Mouse (Mus musculus) hindbrain, embryonic 14.5 days (tissue): Measurements from ENCODE around the gene Gbe1. TPM values are rescaled to one million over a fixed set of nuclear protein-coding genes. Genes with fewer than 3 reads are reported as not detected.

ENCODE experiments used
- ATAC-seq: fragments of 200-750 bp; cut with Nextera tagmentation; 2 replicates; pipeline ENCODE4 v1.8.0; 2017; ENCODE audit warnings: moderate number of reproducible peaks, mild to moderate bottlenecking, moderate TSS enrichment, moderate library complexity; ENCODE audit not compliant: low FRiP score
- DNase-seq: peaks from one replicate; pipeline ENCODE4 v3.0.0-alpha.2; 2015; ENCODE audit warnings: low spot score
- H3K27ac ChIP-seq: fragments of 300-500 bp; sonication (generic); 2 replicates; pipeline ENCODE4 v1.5.1; 2014; ENCODE audit warnings: mild to moderate bottlenecking, moderate library complexity
- H3K27me3 ChIP-seq: fragments of 300-500 bp; sonication (generic); 2 replicates; pipeline ENCODE4 v1.6.1; 2014; ENCODE audit warnings: mild to moderate bottlenecking, low read length, mixed read lengths; ENCODE audit not compliant: control insufficient read depth, insufficient read depth
- H3K36me3 ChIP-seq: fragments of 300-500 bp; sonication (generic); replicated peaks from 2 replicates; pipeline ENCODE4 v1.6.1; 2014; ENCODE audit not compliant: control insufficient read depth, insufficient read depth
- H3K4me1 ChIP-seq: fragments of 300-500 bp; sonication (generic); replicated peaks from 2 replicates; pipeline ENCODE4 v1.6.1; 2014; ENCODE audit warnings: antibody characterized with exemption, low read length, mixed read lengths; ENCODE audit not compliant: control insufficient read depth, insufficient read depth
- H3K4me2 ChIP-seq: fragments of 300-500 bp; sonication (generic); replicated peaks from 2 replicates; pipeline ENCODE4 v1.6.1; 2014; ENCODE audit warnings: mild to moderate bottlenecking, moderate library complexity
- H3K4me3 ChIP-seq: fragments of 300-500 bp; sonication (generic); replicated peaks from 2 replicates; pipeline ENCODE4 v1.5.1; 2014; ENCODE audit warnings: mild to moderate bottlenecking, low read length
- H3K9ac ChIP-seq: fragments of 300-500 bp; sonication (generic); 2 replicates; pipeline ENCODE4 v1.6.1; 2014
- H3K9me3 ChIP-seq: fragments of 300-500 bp; sonication (generic); 2 replicates; pipeline ENCODE4 v1.6.1; 2016; ENCODE audit warnings: low read length; ENCODE audit not compliant: control insufficient read depth
- WGBS: fragments of 180-500 bp; shearing (Covaris S2); extraction: QIAGEN DNeasy Blood & Tissue Kit; methylation state at CpG from one replicate; pipeline ENCODE4 v1.1.7; 2014; 5-methylcytosine and 5-hydroxymethylcytosine counted together
- polyA plus RNA-seq: library from polyadenylated mRNA; unstranded; fragments of >200 nt; fragmentation: Nextera tagmentation; extraction: Ambion mirVana; gene quantifications from 2 replicates; pipeline ENCODE4 v1.2.1, GENCODE M21; 2014

The Gbe1 gene
- polyA plus RNA-seq, 1 experiment from 2014 or later = 17.4 TPM

DNA sequence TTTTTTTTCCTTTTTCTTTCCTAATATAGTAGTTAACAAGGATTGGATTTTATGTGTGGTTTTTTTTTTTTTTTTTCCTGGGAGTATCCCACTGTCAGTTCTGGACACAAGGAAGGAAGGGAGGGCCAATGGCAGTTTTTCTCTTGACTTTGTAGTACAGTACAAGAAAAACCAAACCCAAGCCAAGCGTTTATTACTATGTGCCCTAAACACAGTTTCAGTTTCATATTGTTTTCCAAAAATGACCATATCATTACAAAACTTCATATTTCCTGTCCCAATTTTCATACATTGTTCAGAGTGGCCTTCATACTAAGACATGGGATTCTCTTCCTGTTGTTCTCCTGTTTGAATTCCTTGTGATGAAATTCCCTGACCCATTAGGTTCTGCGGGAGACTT is 94.0 kb downstream of the Gbe1 start:
- WGBS = 97% methylated on average over 2 of the region's 2 CpGs
- no peak for DNase-seq

DNA sequence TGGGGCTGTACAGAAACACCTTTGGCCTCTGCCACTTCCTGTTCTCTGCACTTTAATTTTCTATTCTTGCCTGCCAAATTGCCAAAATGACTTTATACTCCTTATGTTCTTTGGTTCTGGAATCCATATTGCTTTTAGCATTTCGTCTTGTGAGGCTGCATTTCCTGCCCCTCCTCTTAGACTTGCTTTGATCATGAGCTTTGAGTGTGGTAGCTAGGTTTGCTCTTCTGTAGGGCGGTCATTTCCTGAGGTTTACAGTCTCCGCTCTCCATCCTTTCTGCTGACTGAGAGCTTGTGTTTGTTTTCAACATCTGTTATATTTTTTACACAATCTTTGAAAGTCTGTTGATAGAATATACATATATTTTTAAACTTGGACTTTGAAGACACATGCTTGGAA is 107.3 kb downstream of the Gbe1 start:
- Histone ChIP-seq H3K4me1 (no peaks in the 10 kb centered on the region), H3K27ac (no peak overlapping the region), H3K36me3 (no peaks in the 10 kb centered on the region), H3K4me2 (no peak overlapping the region), H3K9me3 (no peaks in the 10 kb centered on the region), H3K4me3 (no peak overlapping the region), H3K27me3 (no peaks in the 10 kb centered on the region), H3K9ac (no peak overlapping the region)
- ATAC-seq (no peak), DNase-seq (no peak)
- WGBS = 84% methylated on average over 3 of the region's 3 CpGs

More for the DNA sequence above, 94.0 kb downstream of the Gbe1 start:
- Histone ChIP-seq H3K27ac (no peak overlapping the region), H3K9ac (no peak overlapping the region), H3K36me3 (no peaks in the 10 kb centered on the region), H3K4me2 (no peak overlapping the region), H3K4me1 (no peaks in the 10 kb centered on the region), H3K4me3 (no peak overlapping the region), H3K9me3 (no peaks in the 10 kb centered on the region), H3K27me3 (no peaks in the 10 kb centered on the region)
- ATAC-seq = no peak

DNA sequence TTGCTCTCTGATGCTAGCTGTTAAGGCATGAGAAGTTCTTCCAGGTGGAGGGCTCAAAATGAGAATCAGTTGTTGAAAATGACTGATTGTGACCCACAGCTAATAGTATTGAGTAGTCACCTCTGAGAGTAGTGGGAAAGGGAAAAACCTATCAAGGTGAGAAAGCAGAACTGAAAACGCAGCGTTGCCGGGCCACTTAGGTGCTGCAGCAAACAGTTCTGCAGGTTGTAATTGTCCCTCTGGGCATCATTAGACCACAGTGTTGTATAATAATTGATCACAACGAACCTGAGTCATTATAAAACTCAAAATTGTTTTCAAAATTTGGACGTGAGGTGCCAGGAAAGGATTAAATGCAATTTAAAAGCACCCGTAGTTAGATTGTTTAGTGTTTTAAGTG is 135.8 kb downstream of the Gbe1 start:
- ATAC-seq = no peak
- WGBS = 64% methylated on average over 6 of the region's 6 CpGs
- H3K9me3 ChIP-seq = no peaks in the 10 kb centered on the region
- H3K27me3 ChIP-seq = no peaks in the 10 kb centered on the region
- no peak for DNase-seq
- no peak overlapping the region for H3K4me2 ChIP-seq
- H3K4me1 ChIP-seq = 0 out of 2 replicates have a peak, but pooled peaks cover 3% of the 10 kb centered on the region
- no peak overlapping the region for H3K27ac ChIP-seq
- H3K36me3 ChIP-seq = no peaks in the 10 kb centered on the region
- no peak overlapping the region for H3K4me3 ChIP-seq
- no peak overlapping the region for H3K9ac ChIP-seq

DNA sequence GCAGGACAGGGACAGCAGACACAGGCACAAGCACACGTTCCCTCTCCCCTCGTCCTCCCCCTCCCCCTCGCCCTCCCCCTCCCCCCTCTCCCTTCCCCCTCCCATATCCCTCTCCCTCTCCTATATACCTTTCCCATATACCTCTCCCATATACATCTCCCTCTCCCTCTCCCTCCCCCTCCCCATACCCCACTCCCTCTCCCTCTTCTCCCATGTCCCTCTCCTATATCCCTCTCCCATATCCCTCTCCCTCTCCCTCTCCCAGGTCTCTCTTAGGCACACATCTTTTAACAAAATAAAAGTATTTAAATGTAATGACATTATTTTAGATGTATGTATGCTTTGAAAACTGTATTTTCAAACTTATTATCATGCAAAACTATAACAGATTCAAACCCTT is 161.8 kb downstream of the Gbe1 start:
- H3K4me1 ChIP-seq = no peaks in the 10 kb centered on the region
- H3K4me2 ChIP-seq = no peak overlapping the region

DNA sequence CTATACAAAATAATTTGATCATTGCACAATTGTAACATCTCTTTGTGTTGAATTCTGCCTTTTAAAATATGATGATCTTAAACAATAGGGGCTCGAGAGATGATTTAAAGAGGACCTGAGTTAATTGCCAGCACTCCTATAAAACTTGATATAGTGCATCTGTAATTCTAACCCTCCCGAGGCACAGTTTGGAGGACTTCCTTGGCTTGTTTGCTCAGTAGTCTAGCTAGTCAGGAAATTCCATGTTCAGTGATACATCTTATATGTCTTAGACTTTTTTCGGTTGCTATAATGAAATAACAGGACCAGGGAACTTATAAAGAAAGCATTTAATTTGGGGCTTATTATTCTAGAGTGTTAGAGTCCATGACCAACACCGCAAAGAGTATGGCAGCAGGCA is 162.4 kb downstream of the Gbe1 start:
- no peak overlapping the region for H3K9ac ChIP-seq
- H3K27me3 ChIP-seq = no peaks in the 10 kb centered on the region
- no peak overlapping the region for H3K27ac ChIP-seq
- 94% methylated on average over 4 of the region's 4 CpGs for WGBS
- no peaks in the 10 kb centered on the region for H3K4me1 ChIP-seq
- no peak overlapping the region for H3K4me3 ChIP-seq
- H3K36me3 ChIP-seq = no peaks in the 10 kb centered on the region
- DNase-seq (no peak), ATAC-seq (no peak)
- H3K9me3 ChIP-seq = no peaks in the 10 kb centered on the region
- H3K4me2 ChIP-seq = no peak overlapping the region

More for the DNA sequence above, 161.8 kb downstream of the Gbe1 start:
- no peak overlapping the region for H3K4me3 ChIP-seq
- H3K27me3 ChIP-seq = no peaks in the 10 kb centered on the region
- no peaks in the 10 kb centered on the region for H3K9me3 ChIP-seq
- no peak overlapping the region for H3K9ac ChIP-seq
- ATAC-seq (no peak), DNase-seq (no peak)
- WGBS = 63% methylated on average over 1 of the region's 3 CpGs
- no peaks in the 10 kb centered on the region for H3K36me3 ChIP-seq
- H3K27ac ChIP-seq = no peak overlapping the region

DNA sequence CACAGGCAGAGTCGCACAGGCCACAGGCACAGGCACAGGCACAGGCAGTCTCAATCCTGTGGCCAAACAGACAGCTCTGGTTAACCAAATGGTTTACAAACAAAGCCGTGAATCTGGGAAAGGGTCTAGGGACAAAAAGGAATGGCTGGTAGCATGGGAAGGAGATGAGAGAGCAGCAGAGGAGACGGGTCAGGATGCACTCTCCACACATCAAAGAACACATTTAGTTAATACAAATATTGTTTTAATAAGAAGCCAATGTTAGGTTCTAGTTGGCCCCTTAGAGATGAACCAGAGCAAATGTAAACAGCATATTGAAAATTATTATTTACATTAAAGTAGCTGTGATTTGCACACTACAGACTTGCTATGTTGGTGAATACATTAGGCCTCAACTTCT is 166.7 kb downstream of the Gbe1 start:
- Histone ChIP-seq H3K9me3 (no peaks in the 10 kb centered on the region), H3K4me3 (no peak overlapping the region), H3K27ac (no peak overlapping the region), H3K27me3 (no peaks in the 10 kb centered on the region), H3K36me3 (no peaks in the 10 kb centered on the region), H3K9ac (no peak overlapping the region), H3K4me2 (no peak overlapping the region), H3K4me1 (no peaks in the 10 kb centered on the region)
- 94% methylated on average over 3 of the region's 3 CpGs for WGBS
- ATAC-seq (no peak), DNase-seq (no peak)

DNA sequence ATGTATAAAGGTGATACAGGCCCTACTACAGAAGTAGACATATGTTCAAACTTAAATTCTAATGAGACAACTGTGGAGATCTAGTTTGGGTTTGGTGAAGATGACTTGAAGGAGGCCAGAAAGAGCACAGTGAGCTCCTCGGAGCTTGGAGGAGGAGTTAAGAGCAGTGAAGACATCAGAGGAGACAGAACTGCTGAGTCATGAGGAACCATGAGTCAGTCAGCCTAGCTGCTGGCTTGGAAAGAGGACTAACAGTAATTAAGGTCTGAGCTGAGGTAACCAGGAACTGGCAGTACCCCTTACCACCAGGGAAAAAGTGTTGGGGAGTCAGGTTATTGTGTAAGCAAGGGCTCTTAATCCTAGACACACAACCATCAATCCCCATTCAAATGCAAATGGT is 192.7 kb downstream of the Gbe1 start:
- Histone ChIP-seq H3K4me2 (no peak overlapping the region), H3K27ac (no peak overlapping the region), H3K9me3 (no peaks in the 10 kb centered on the region), H3K36me3 (no peaks in the 10 kb centered on the region), H3K4me3 (no peak overlapping the region), H3K4me1 (no peaks in the 10 kb centered on the region), H3K27me3 (no peaks in the 10 kb centered on the region), H3K9ac (no peak overlapping the region)
- DNase-seq = no peak
- WGBS = 63% methylated on average over 1 of the region's 1 CpGs
- ATAC-seq = no peak

DNA sequence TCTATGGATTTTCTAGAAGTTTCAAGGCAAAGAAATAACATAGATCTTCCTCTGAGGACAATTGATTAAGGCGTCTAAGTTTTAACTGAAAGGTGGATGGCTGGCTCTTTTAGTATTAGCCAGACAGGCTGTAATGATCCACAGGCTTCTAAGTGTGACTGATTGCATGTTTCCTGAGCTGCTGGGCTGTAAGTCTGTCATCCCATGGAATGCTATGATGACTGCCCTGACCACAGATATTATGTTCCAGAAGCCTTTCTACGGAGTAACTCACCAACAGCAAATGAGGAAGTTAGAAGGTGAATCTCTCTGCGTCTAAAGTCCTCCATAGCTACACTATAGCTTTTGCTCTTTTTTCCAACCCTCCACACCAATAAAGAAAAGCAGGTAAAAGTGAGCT is 197.2 kb downstream of the Gbe1 start:
- no peak overlapping the region for H3K4me2 ChIP-seq
- no peaks in the 10 kb centered on the region for H3K27me3 ChIP-seq
- no peaks in the 10 kb centered on the region for H3K9me3 ChIP-seq
- no peak for ATAC-seq
- no peak overlapping the region for H3K4me3 ChIP-seq
- H3K27ac ChIP-seq = no peak overlapping the region
- no peaks in the 10 kb centered on the region for H3K4me1 ChIP-seq
- 90% methylated on average over 3 of the region's 3 CpGs for WGBS
- no peaks in the 10 kb centered on the region for H3K36me3 ChIP-seq
- no peak for DNase-seq
- no peak overlapping the region for H3K9ac ChIP-seq

DNA sequence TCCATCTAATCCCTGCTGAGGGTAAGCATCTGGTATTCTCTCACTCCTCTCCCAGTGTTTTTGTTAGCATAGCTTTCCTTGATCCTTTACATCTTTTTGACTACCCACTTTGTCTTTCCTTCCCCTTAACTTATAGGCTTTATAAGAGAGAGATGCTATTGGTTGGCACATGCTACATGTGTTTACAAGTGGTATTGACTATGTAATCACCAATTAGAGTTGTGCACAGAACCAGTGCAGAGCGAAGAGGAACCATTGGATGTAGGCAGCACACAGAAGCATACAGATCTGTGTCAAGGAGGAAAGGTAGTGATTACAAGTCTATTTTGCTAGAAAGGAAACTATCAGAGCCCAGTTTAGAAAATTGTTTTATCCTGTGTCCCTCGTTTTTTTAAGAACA is 209.1 kb downstream of the Gbe1 start:
- no peak overlapping the region for H3K9ac ChIP-seq
- no peaks in the 10 kb centered on the region for H3K27me3 ChIP-seq
- H3K4me3 ChIP-seq = no peak overlapping the region
- no peaks in the 10 kb centered on the region for H3K4me1 ChIP-seq
- H3K9me3 ChIP-seq = no peaks in the 10 kb centered on the region
- DNase-seq (no peak), ATAC-seq (no peak)
- H3K36me3 ChIP-seq = no peaks in the 10 kb centered on the region
- WGBS = 86% methylated on average over 2 of the region's 2 CpGs
- H3K27ac ChIP-seq = no peak overlapping the region
- no peak overlapping the region for H3K4me2 ChIP-seq

DNA sequence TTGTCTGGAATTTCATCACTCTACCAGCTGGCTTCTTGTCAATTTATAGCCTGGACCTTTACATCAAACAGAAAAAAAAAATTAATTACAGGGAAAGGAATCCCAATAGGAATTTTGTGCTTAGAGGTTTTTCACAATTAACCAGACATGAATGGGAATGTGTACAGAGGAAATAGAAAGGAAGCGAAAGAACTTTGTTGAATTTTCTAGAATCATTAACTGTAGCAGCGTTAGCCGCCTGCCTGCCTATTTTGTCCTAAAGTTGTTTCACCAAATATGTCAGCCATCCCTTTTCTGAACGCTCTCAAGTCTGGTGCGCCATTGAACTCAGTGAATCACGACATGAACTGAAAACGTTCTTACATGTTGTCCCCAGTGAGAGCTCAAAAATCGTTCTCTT is 209.8 kb downstream of the Gbe1 start:
- Histone ChIP-seq H3K9me3 (no peaks in the 10 kb centered on the region), H3K9ac (no peak overlapping the region), H3K27ac (no peak overlapping the region), H3K36me3 (no peaks in the 10 kb centered on the region), H3K4me3 (no peak overlapping the region), H3K4me1 (no peaks in the 10 kb centered on the region), H3K4me2 (no peak overlapping the region), H3K27me3 (no peaks in the 10 kb centered on the region)
- 82% methylated on average over 8 of the region's 8 CpGs for WGBS
- DNase-seq (no peak), ATAC-seq (no peak)
